Mouse (Mus musculus) cerebellum, adult 11-12 months (tissue): ENCODE measurements at regions not wholly inside any gene's neighbourhood (a gene's known extent, or its start where the extent isn't known, plus 50 kb on each side); places are given as distances from the start of the nearest gene placed in this dataset.

Source experiments
- DNase-seq: peaks from one replicate; pipeline ENCODE4 v3.0.0; 2022

- DNase-seq, result no peak
Observed at GRCm38 (mm10) chr1:90518584-90519265, 84.1 kb upstream of the Cops8 start.

GRCm38 (mm10) chr1:90519284-90520275 lies 83.2 kb upstream of the Cops8 start:
- DNase-seq, result no peak

- DNase-seq, result no peak
Observed at GRCm38 (mm10) chr1:90522294-90522693, 80.5 kb upstream of the Cops8 start.

- no peak for DNase-seq
Observed at GRCm38 (mm10) chr1:90524641-90525220, 78.0 kb upstream of the Cops8 start.

- no peak for DNase-seq
Observed at GRCm38 (mm10) chr1:90526311-90526710, 76.5 kb upstream of the Cops8 start.

- no peak for DNase-seq
Observed at GRCm38 (mm10) chr1:90527947-90528717, 74.6 kb upstream of the Cops8 start.

GRCm38 (mm10) chr1:90533481-90533880 lies 69.3 kb upstream of the Cops8 start:
- DNase-seq, result no peak

- no peak for DNase-seq
Observed at GRCm38 (mm10) chr1:90536105-90536504, 66.7 kb upstream of the Cops8 start.

- no peak for DNase-seq
Observed at GRCm38 (mm10) chr1:90543801-90544795, 58.7 kb upstream of the Cops8 start.

GRCm38 (mm10) chr1:90544821-90545536 lies 57.8 kb upstream of the Cops8 start:
- no peak for DNase-seq

- no peak for DNase-seq
Observed at GRCm38 (mm10) chr1:90552644-90553043, 50.1 kb upstream of the Cops8 start.
